Mouse (Mus musculus) midbrain, embryonic 14.5 days (tissue): ENCODE measurements at regions not wholly inside any gene's neighbourhood (a gene's known extent, or its start where the extent isn't known, plus 50 kb on each side); places are given as distances from the start of the nearest gene placed in this dataset.

Experiments used
- ATAC-seq: fragments of 200-750 bp; cut with Nextera tagmentation; 2 replicates; pipeline ENCODE4 v1.8.0; 2017; ENCODE audit warnings: moderate number of reproducible peaks, moderate library complexity; ENCODE audit not compliant: low FRiP score, low TSS enrichment
- DNase-seq: peaks from one replicate; pipeline ENCODE4 v3.0.0-alpha.2; 2015
- H3K27ac ChIP-seq: fragments of 300-500 bp; sonication (generic); replicated peaks from 2 replicates; pipeline ENCODE4 v1.5.1; 2014; ENCODE audit warnings: mild to moderate bottlenecking, low read depth, low read length, moderate library complexity
- H3K27me3 ChIP-seq: fragments of 300-500 bp; sonication (generic); 2 replicates; pipeline ENCODE4 v1.6.1; 2014; ENCODE audit warnings: low read length, control low read depth, mixed read lengths; ENCODE audit not compliant: control insufficient read depth, insufficient read depth
- H3K36me3 ChIP-seq: fragments of 300-500 bp; sonication (generic); 2 replicates; pipeline ENCODE4 v1.6.1; 2014; ENCODE audit warnings: low read length, control low read depth; ENCODE audit not compliant: control insufficient read depth, insufficient read depth
- H3K4me1 ChIP-seq: fragments of 300-500 bp; sonication (generic); 2 replicates; pipeline ENCODE4 v1.6.1; 2014; ENCODE audit warnings: mild to moderate bottlenecking, antibody characterized with exemption, low read length, control low read depth; ENCODE audit not compliant: control insufficient read depth, insufficient read depth
- H3K4me2 ChIP-seq: fragments of 300-500 bp; sonication (generic); 2 replicates; pipeline ENCODE4 v1.6.1; 2014; ENCODE audit warnings: mild to moderate bottlenecking, low read length, moderate library complexity
- H3K4me3 ChIP-seq: fragments of 300-500 bp; sonication (generic); replicated peaks from 2 replicates; pipeline ENCODE4 v1.5.1; 2014; ENCODE audit warnings: low read depth, low read length
- H3K9ac ChIP-seq: fragments of 300-500 bp; sonication (generic); replicated peaks from 2 replicates; pipeline ENCODE4 v1.6.1; 2014; ENCODE audit warnings: mild to moderate bottlenecking, low read length, moderate library complexity
- H3K9me3 ChIP-seq: fragments of 300-500 bp; sonication (generic); 2 replicates; pipeline ENCODE4 v1.6.1; 2016; ENCODE audit warnings: low read length, control low read depth, mixed read lengths; ENCODE audit not compliant: control insufficient read depth
- WGBS: fragments of 180-500 bp; shearing (Covaris S2); extraction: QIAGEN DNeasy Blood & Tissue Kit; methylation state at CpG from one replicate; pipeline ENCODE4 v1.1.7; 2014; 5-methylcytosine and 5-hydroxymethylcytosine counted together

GRCm38 (mm10) chr7:129983601-129984120 is 392.0 kb downstream of the Wdr11 start:
- no peaks in the 10 kb centered on the region for H3K27me3 ChIP-seq
- DNase-seq = no peak
- no peaks in the 10 kb centered on the region for H3K36me3 ChIP-seq
- 90% methylated on average over 6 of the region's 6 CpGs for WGBS
- no peaks in the 10 kb centered on the region for H3K9me3 ChIP-seq
- no peak overlapping the region for H3K9ac ChIP-seq
- ATAC-seq = no peak
- H3K4me1 ChIP-seq = peaks cover 7% of the 10 kb centered on the region
- no peak overlapping the region for H3K4me3 ChIP-seq
- no peak overlapping the region for H3K4me2 ChIP-seq
- no peak overlapping the region for H3K27ac ChIP-seq

GRCm38 (mm10) chr7:129984367-129984766 is 392.7 kb downstream of the Wdr11 start:
- Histone ChIP-seq H3K9ac (no peak overlapping the region), H3K4me2 (no peak overlapping the region), H3K27ac (no peak overlapping the region), H3K36me3 (no peaks in the 10 kb centered on the region), H3K4me1 (peaks cover 7% of the 10 kb centered on the region), H3K9me3 (no peaks in the 10 kb centered on the region), H3K4me3 (no peak overlapping the region), H3K27me3 (no peaks in the 10 kb centered on the region)
- ATAC-seq (no peak), DNase-seq (no peak)
- 86% methylated on average over 9 of the region's 9 CpGs for WGBS

- WGBS = 82% methylated on average over 6 of the region's 6 CpGs
- no peak for ATAC-seq
- no peak overlapping the region for H3K9ac ChIP-seq
These were observed 395.5 kb downstream of the Wdr11 start for GRCm38 (mm10) chr7:129987119-129987665.

GRCm38 (mm10) chr7:129987713-129988112 is 396.1 kb downstream of the Wdr11 start:
- 61% methylated on average over 4 of the region's 4 CpGs for WGBS
- no peaks in the 10 kb centered on the region for H3K9me3 ChIP-seq
- ATAC-seq = no peak

More at GRCm38 (mm10) chr7:129987119-129987665, 395.5 kb downstream of the Wdr11 start:
- DNase-seq = no peak
- no peaks in the 10 kb centered on the region for H3K36me3 ChIP-seq
- no peak overlapping the region for H3K4me3 ChIP-seq
- peaks cover 7% of the 10 kb centered on the region for H3K4me1 ChIP-seq
- no peak overlapping the region for H3K4me2 ChIP-seq
- no peaks in the 10 kb centered on the region for H3K9me3 ChIP-seq
- no peaks in the 10 kb centered on the region for H3K27me3 ChIP-seq
- H3K27ac ChIP-seq = no peak overlapping the region

DNA sequence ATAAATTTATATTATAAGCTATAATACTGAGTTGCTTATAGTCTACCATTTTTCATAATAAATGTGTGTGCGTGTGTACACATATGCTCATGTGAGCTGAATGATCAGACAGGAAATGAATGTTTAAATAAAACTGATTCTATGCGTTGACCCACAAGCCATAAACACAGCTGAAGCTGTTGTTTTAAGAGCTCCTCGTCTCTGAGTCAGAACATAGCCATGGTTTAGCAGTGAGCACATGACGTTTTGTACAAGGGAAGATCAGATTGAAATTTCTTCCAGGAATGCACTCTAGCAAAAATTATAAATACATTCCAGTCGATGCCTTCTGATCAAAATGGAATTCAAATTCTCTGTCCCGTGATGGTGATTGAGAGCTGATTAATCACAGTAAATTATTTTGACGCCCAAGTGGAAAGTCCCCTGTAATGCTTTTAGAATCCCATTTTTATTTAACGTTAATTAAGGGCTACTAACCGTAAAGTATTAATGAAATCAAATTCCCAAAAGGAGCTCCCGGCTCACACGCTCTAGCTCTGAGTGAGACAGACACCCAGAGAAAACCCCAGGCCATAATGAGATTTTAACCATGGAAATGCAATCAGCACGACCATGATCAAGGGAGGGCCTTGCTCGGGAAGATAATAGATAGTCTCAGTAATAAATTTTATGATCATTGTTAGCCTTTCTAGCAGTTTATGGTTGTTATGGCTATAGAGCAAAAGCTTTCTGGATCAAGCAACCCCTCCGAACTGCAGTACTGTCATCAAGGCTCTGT is 402.0 kb downstream of the Wdr11 start:
- peaks cover 9% of the 10 kb centered on the region for H3K4me1 ChIP-seq
- 31% methylated on average over 14 of the region's 14 CpGs for whole genome bisulfite sequencing
- H3K27me3 ChIP-seq = no peaks in the 10 kb centered on the region
- H3K9ac ChIP-seq = no peak overlapping the region
- peak; percentile 53; the same call in 1 of the 2 replicates for ATAC-seq
- H3K9me3 ChIP-seq = no peaks in the 10 kb centered on the region
- no peak overlapping the region for H3K4me2 ChIP-seq
- H3K36me3 ChIP-seq = no peaks in the 10 kb centered on the region
- no peak overlapping the region for H3K4me3 ChIP-seq
- peak overlapping the region; percentile 49; the same call in 1 of the 2 replicates for H3K27ac ChIP-seq
- DNase-seq = peak; percentile 72

More at GRCm38 (mm10) chr7:129987713-129988112, 396.1 kb downstream of the Wdr11 start:
- no peak overlapping the region for H3K9ac ChIP-seq
- H3K4me1 ChIP-seq = peaks cover 2% of the 10 kb centered on the region
- H3K36me3 ChIP-seq = no peaks in the 10 kb centered on the region
- DNase-seq = no peak
- no peak overlapping the region for H3K4me2 ChIP-seq
- no peaks in the 10 kb centered on the region for H3K27me3 ChIP-seq
- no peak overlapping the region for H3K4me3 ChIP-seq
- H3K27ac ChIP-seq = no peak overlapping the region

DNA sequence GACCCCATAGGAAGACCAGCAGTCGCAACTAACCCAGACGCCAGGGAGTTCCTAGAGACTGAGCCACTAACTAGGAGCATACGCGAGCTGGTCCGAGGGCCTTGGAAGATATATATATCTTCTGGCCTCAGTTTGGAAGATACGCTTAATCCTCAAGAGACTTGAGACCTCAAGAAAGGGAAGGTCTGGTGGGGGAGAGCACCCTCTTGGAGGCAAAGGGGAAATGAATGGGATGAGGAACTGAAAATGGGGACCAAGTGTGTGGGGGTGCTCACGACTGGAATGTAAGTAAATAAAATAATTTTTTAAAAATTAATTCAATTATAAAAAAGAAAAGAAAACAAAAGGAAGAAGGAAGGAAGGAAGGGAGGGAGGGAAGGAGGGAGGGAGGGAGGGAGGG is 403.9 kb downstream of the Wdr11 start:
- H3K4me2 ChIP-seq = no peak overlapping the region
- H3K4me3 ChIP-seq = no peak overlapping the region
- no peaks in the 10 kb centered on the region for H3K9me3 ChIP-seq
- H3K4me1 ChIP-seq = peaks cover 9% of the 10 kb centered on the region
- H3K9ac ChIP-seq = no peak overlapping the region
- H3K36me3 ChIP-seq = no peaks in the 10 kb centered on the region
- no peak for DNase-seq
- WGBS = 93% methylated on average over 7 of the region's 7 CpGs
- H3K27ac ChIP-seq = no peak overlapping the region
- no peak for ATAC-seq
- no peaks in the 10 kb centered on the region for H3K27me3 ChIP-seq

DNA sequence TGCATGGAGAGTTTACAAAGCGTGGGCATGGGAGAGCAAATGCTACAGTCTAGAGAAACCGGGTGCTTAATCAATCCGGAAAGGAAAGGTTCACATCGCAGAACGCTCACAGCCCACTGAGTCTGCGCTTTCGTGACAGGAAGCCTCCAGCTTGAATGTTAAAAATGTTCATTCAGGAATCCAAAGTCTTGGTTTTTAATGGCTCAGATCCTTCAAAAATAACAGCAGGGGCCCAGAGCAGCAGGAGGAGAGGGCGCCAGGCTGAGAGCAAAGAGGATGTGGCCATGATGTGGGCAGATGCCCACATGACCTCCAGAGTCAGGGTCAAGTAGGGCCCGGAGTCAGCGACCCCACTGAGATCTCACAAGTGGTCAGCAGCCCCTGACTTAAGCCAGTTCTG is 409.4 kb downstream of the Wdr11 start:
- Histone ChIP-seq H3K27ac (no peak overlapping the region), H3K9ac (no peak overlapping the region), H3K27me3 (no peaks in the 10 kb centered on the region), H3K36me3 (no peaks in the 10 kb centered on the region), H3K9me3 (no peaks in the 10 kb centered on the region), H3K4me2 (no peak overlapping the region), H3K4me1 (no peaks in the 10 kb centered on the region), H3K4me3 (no peak overlapping the region)
- WGBS = 66% methylated on average over 10 of the region's 10 CpGs
- DNase-seq (no peak), ATAC-seq (no peak)

GRCm38 (mm10) chr7:130002002-130002401 is 410.3 kb downstream of the Wdr11 start:
- no peak overlapping the region for H3K9ac ChIP-seq
- no peak for ATAC-seq
- no peaks in the 10 kb centered on the region for H3K36me3 ChIP-seq
- H3K9me3 ChIP-seq = no peaks in the 10 kb centered on the region
- WGBS = 77% methylated on average over 12 of the region's 12 CpGs
- H3K4me3 ChIP-seq = no peak overlapping the region
- H3K27ac ChIP-seq = no peak overlapping the region
- no peak for DNase-seq
- H3K4me1 ChIP-seq = no peaks in the 10 kb centered on the region
- H3K27me3 ChIP-seq = no peaks in the 10 kb centered on the region
- no peak overlapping the region for H3K4me2 ChIP-seq

DNA sequence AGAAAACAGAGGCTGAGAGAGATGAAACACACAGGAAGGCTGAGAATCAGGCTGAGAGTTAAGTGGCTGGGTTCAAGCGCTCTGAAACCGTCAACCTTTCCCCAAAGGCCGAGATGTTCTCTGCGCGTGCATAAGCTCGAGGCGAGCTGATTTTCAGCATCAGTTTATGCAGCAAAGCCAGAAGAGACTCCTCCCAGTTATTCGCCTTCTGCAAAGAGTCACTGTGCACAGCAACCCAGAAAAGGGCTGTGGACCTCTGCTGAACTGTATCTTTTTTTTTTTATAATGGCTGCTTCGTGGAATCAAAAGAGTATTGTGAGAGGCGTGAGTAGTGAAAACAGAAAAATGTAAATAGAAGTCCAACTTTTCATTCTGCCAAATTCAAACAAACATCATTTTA is 413.7 kb downstream of the Wdr11 start:
- ATAC-seq (no peak), DNase-seq (peak; percentile 43)
- Histone ChIP-seq H3K4me2 (no peak overlapping the region), H3K27ac (no peak overlapping the region), H3K9me3 (no peaks in the 10 kb centered on the region), H3K4me3 (no peak overlapping the region), H3K36me3 (no peaks in the 10 kb centered on the region), H3K4me1 (peaks cover 3% of the 10 kb centered on the region; the same call in 1 of the 2 replicates), H3K9ac (no peak overlapping the region), H3K27me3 (0 out of 2 replicates have a peak, but pooled peaks cover 4% of the 10 kb centered on the region)
- whole genome bisulfite sequencing = 31% methylated on average over 10 of the region's 10 CpGs
